Comparison of ENCODE assay signal across 8 mouse cellular contexts in genomic region chr3:97311998-97312397, GRCm38 (mm10). TPM values are rescaled to one million over a fixed set of nuclear protein-coding genes. Genes with fewer than 3 reads are reported as not detected.
DNase-seq lines count a peak whose midpoint lies in the region; ATAC-seq lines count a peak whose summit lies in the region.

No protein-coding gene starts in this region.

- peaks cover 26% of the 10 kb centered on the region for H3K4me1 ChIP-seq in heart, embryonic 10.5 days
- H3K4me1 ChIP-seq in kidney, embryonic 14.5 days (ENCODE audit: control insufficient read depth, insufficient read depth, low read length): peaks cover 12% of the 10 kb centered on the region
- peaks cover 44% of the 10 kb centered on the region for H3K4me1 ChIP-seq in neural tube, embryonic 13.5 days (replicated peaks)

- 15% methylated on average over 21 of the region's 21 CpGs for WGBS in heart, embryonic 10.5 days
- 12% methylated on average over 21 of the region's 21 CpGs for WGBS in kidney, embryonic 14.5 days
- 19% methylated on average over 21 of the region's 21 CpGs for WGBS in neural tube, embryonic 13.5 days

- H3K27ac ChIP-seq in heart, embryonic 10.5 days: peak overlapping the region; percentile 74
- no peak overlapping the region for H3K27ac ChIP-seq in kidney, embryonic 14.5 days (ENCODE audit: low read depth, low read length)
- H3K27ac ChIP-seq in neural tube, embryonic 13.5 days (replicated peaks): peak overlapping the region; percentile 66

- peaks cover 8% of the 10 kb centered on the region for H3K27me3 ChIP-seq in heart, embryonic 10.5 days (ENCODE audit: insufficient read depth, poor library complexity, severe bottlenecking)
- no peaks in the 10 kb centered on the region for H3K27me3 ChIP-seq in kidney, embryonic 14.5 days (ENCODE audit: control insufficient read depth, insufficient read depth, low read length)
- H3K27me3 ChIP-seq in neural tube, embryonic 13.5 days: peaks cover 7% of the 10 kb centered on the region; the same call in 1 of the 2 replicates

- peak overlapping the region; percentile 28; the same call in 1 of the 2 replicates for H3K9ac ChIP-seq in kidney, embryonic 14.5 days (ENCODE audit: low read depth, low read length)
- H3K9ac ChIP-seq in neural tube, embryonic 13.5 days: peak overlapping the region; percentile 27; the same call in 1 of the 2 replicates

- H3K36me3 ChIP-seq in heart, embryonic 10.5 days: no peaks in the 10 kb centered on the region
- H3K36me3 ChIP-seq in kidney, embryonic 14.5 days (ENCODE audit: control insufficient read depth, insufficient read depth, low read length): no peaks in the 10 kb centered on the region
- H3K36me3 ChIP-seq in neural tube, embryonic 13.5 days: no peaks in the 10 kb centered on the region

- peak overlapping the region; percentile 44 for H3K4me2 ChIP-seq in kidney, embryonic 14.5 days (replicated peaks; ENCODE audit: low read depth, low read length)
- H3K4me2 ChIP-seq in neural tube, embryonic 13.5 days: peak overlapping the region; percentile 50

- no peaks in the 10 kb centered on the region for H3K9me3 ChIP-seq in heart, embryonic 10.5 days
- no peaks in the 10 kb centered on the region for H3K9me3 ChIP-seq in kidney, embryonic 14.5 days (ENCODE audit: control insufficient read depth, low read length)
- H3K9me3 ChIP-seq in neural tube, embryonic 13.5 days: no peaks in the 10 kb centered on the region

- peak; percentile 88 for DNase-seq in adrenal gland, postnatal 25 days
- DNase-seq in fibroblast of lung, adult 2 months (ENCODE audit: low read depth): peak; percentile 62
- peak; percentile 81 for DNase-seq in heart, embryonic 10.5 days (ENCODE audit: low spot score)
- DNase-seq in liver (peak; percentile 34), MN1 (ENCODE audit: low spot score) (no peak)
- DNase-seq in urinary bladder, postnatal 4 days (ENCODE audit: low spot score in 2 of 2): peak; percentile 38 to 69

- peak; percentile 65 for ATAC-seq in kidney, embryonic 14.5 days (ENCODE audit: low FRiP score, low TSS enrichment)
- ATAC-seq in neural tube, embryonic 13.5 days (ENCODE audit: low read depth): peak; percentile 55

- peak overlapping the region; percentile 51 for H3K4me3 ChIP-seq in heart, embryonic 10.5 days
- H3K4me3 ChIP-seq in kidney, embryonic 14.5 days (ENCODE audit: low read length): peak overlapping the region; percentile 24
- peak overlapping the region; percentile 10 for H3K4me3 ChIP-seq in neural tube, embryonic 13.5 days

RNA-seq across cellular contexts. Expression of gene Bcl9, which starts 14.3 kb away (rescaled TPM):
- 18.0 and 25.0 TPM in 2 replicates for total RNA-seq in adrenal gland, postnatal 25 days (2021)
- polyA plus RNA-seq in heart, embryonic 10.5 days (2016; fragmentation: Nextera tagmentation; extraction: Ambion mirVana): 37.2 and 45.9 TPM in 2 replicates
- polyA plus RNA-seq in kidney, embryonic 14.5 days (2014; fragmentation: Nextera tagmentation; extraction: Ambion mirVana): 57.3 and 72.4 TPM in 2 replicates
- 75.4 and 91.9 TPM in 2 replicates for polyA plus RNA-seq in neural tube, embryonic 13.5 days (2015; fragmentation: Nextera tagmentation; extraction: Ambion mirVana)
